Mouse (Mus musculus) frontal cortex, adult (tissue): ENCODE results near the gene 6030468B19Rik.

ENCODE experiments used
- ATAC-seq: cut with Nextera tagmentation; 2 replicates; pipeline ENCODE4 v1.9.2; 2017; ENCODE audit warnings: mild to moderate bottlenecking, moderate library complexity, mixed read lengths; ENCODE audit not compliant: low TSS enrichment

6030468B19Rik gene

GRCm38 (mm10) chr11:117797511-117798159 lies at the start of gene 6030468B19Rik:
6030468B19Rik (plus strand) TSS chr11:117797660.
- ATAC-seq, result no peak

DNA sequence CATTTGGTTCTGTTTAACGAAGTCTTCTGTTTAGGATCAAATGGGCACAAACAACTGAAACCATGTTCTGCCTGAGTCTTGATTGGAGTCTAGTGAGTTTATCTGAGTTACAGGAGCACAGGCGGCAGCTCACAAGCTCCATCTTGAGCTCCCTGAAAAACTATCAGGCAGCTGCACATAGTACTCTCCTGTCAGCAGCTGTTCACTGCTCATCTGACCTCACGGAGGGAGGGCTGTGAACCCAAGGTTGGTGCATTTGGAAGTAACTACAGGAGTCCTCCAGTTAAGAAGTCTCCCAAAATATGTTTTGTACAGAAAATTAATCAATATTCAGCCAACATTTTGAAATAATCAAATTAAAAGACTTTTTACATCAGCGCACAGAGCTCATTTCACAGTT lies 48.8 kb upstream of the 6030468B19Rik start:
- ATAC-seq, result no peak

- ATAC-seq, result peak; percentile 58
Measured at GRCm38 (mm10) chr11:117749414-117749813, 48.0 kb upstream of the 6030468B19Rik start.

DNA sequence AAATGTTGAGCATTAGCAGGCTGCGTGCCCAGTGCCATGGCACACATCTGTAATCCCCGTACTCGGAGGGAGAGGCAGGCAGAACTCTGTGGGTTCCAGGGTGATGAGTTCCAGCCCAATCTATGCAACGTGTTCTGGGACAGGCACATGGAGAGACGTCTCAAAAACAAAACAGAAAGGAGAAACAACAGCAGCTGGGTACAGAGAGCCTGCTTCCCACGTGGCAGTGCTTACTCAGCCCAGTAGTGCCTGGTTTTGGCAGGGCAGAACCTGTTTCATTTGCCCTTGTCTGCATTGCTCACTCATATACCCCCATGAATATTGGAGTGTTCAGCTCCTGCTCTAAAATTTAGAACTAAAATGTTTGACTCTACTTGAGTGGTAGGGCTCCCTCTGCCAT lies 45.9 kb upstream of the 6030468B19Rik start:
- ATAC-seq, result 0 out of 2 replicates have a peak, but pooled peaks have one; percentile 38

- no peak for ATAC-seq
Measured at GRCm38 (mm10) chr11:117755891-117756290, 41.6 kb upstream of the 6030468B19Rik start.

DNA sequence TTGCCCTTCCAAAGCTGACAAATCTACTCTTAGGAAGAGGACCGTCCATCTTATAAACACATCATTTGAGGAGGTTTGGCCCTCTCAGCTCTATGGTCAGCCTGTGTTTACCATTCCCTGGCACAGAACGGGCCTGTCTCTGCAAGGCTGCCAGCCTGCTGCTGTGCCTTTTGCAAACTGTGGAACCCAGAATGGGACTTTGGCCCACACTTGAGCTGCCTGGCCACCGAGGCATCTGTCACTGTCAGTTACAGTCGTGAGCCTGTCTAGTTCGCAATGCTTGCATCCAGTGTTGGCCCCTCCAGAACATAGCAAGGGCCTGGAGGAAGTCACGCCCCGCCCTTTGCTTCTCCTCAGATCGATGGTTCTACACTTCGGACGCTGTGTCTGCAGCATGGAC lies 38.2 kb upstream of the 6030468B19Rik start:
- ATAC-seq, result no peak

- ATAC-seq, result 0 out of 2 replicates have a peak, but pooled peaks have one; percentile 14
Measured at GRCm38 (mm10) chr11:117760374-117761119, 36.9 kb upstream of the 6030468B19Rik start.

DNA sequence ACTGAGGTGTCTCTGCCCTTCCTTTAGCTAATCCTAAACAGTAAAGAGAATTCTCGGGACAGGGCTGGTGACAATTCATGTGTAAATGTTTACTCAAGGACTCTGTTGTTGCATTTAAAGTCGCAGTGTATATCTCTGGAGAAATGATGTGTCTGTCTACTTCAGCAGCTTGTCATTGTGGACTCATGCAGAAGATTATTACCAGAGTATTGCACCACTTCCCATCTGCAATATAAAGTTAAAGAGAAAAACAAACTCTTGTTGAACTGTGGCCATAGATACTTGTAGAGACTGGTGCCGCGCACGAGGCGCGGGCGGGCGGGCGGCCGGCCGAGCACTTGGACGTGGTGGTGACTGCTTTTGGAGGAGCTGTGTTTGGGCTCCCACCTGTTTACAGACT lies 35.7 kb upstream of the 6030468B19Rik start:
- ATAC-seq, result no peak

GRCm38 (mm10) chr11:117762246-117762645 lies 35.2 kb upstream of the 6030468B19Rik start:
- ATAC-seq, result no peak

DNA sequence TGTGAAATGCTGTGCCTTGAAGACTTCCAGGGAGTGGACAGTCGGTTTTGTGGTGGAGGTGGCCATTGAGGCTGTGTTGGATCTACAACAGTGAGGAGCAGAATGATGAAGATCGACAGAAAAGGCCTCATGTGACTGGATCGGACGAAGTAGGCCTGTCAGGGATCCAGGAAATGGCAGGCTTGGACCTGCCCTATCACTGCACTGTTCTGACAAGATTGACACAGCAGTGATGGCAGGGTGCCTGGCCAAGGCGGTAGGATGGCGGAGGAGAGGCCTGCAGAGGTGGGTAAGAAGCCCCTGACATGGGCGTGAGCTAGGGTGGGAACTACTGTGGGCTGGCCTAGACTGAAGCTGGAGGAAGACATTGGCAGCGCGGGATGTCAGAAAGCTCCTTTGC lies 33.1 kb upstream of the 6030468B19Rik start:
- no peak for ATAC-seq

DNA sequence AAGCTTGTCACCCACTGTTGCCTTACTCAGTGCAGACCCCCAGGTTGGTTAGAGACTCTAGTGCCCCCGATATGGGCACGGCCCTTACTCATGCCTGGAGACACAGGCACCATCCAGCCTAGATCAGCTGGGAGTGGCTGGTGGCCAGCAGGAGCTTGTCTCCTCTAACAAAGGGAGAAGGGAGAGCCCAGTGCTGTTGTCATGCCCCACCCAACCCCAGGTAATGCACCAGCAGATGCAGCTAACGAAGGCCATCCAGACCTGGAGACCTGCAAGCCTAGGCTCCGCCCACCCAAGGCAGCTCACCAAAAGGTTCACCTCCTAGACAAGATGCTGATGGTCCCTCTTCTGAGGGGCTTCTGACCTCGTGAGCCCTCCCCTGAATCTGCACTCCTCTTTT lies 32.1 kb upstream of the 6030468B19Rik start:
- ATAC-seq, result no peak

GRCm38 (mm10) chr11:117766275-117766674 lies 31.2 kb upstream of the 6030468B19Rik start:
- ATAC-seq, result peak; percentile 47

GRCm38 (mm10) chr11:117768725-117769682 lies 28.5 kb upstream of the 6030468B19Rik start:
- ATAC-seq, result no peak

GRCm38 (mm10) chr11:117769683-117770047 lies 27.8 kb upstream of the 6030468B19Rik start:
- no peak for ATAC-seq

GRCm38 (mm10) chr11:117770407-117770806 lies 27.1 kb upstream of the 6030468B19Rik start:
- no peak for ATAC-seq

- ATAC-seq, result no peak
Measured at GRCm38 (mm10) chr11:117772352-117772751, 25.1 kb upstream of the 6030468B19Rik start.

DNA sequence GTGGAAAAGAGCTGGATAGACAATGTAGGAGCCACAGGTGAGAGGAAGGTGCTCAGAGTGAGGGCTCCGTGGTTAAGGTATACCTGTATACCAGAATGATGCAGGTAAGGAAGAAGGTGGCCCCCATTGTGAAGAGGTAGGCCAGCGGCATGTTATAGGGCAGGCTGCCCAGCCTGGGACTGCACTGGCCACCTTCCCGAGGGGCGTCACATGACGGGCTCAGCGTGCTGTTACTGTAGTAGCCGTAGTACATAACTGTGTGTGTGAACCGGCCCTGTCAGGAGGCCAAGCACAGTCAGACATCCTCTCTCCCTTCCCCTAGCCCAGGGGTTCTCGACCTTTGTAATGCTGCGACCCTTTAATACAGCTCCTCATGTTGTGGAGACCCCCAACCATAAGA lies 22.5 kb upstream of the 6030468B19Rik start:
- no peak for ATAC-seq

DNA sequence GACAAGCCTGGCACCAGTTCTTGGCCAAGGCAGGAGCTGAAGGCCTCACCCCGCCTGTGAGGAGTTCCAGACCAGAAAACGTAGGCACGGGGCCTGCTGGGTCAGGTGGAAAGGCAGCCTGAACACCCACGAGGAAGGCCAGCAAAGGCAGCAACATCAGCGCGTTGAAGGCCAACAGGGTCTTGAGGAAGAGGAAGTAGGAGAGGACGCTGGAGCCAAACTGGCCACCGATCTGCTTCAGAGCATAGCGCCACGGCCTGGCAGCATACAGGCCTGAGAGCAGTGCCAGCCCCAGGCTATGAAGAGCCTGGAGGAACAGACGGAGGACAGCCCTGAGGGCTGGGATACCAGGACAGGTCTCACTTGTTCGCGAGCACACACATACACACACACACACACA lies 21.9 kb upstream of the 6030468B19Rik start:
- ATAC-seq, result no peak

- ATAC-seq, result no peak
Measured at GRCm38 (mm10) chr11:117776085-117776792, 21.2 kb upstream of the 6030468B19Rik start.

DNA sequence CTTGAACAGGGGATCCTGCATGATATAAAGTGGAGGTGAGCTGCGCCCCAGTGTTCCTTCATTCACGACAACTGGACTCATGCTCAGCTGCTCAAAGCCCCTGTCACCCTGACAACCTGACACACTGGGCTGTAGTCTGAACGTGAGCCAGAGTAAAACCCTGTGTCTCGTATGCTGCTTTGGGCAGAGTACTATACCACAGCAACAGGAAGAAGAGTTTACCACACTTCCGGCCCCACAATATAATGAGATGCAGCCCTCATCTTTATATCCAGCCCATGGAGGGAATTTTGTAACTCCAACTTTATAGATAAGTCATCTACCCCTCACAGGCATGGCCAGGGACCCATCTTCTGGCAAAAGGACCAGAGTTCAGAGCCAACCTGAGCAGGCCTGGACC lies 20.3 kb upstream of the 6030468B19Rik start:
- ATAC-seq, result no peak

GRCm38 (mm10) chr11:117778031-117778430 lies 19.4 kb upstream of the 6030468B19Rik start:
- no peak for ATAC-seq
